Mouse (Mus musculus) retina, adult 2 months (tissue): Measurements from ENCODE around the gene Rapgef4.

ENCODE experiments used
- DNase-seq: peaks from one replicate; pipeline ENCODE4 v3.0.0-alpha.2; 2012; ENCODE audit warnings: low read depth, low spot score

Gene Rapgef4

GRCm38 (mm10) chr2:72269651-72270341 is 288.8 kb downstream of the Rapgef4 start:
- DNase-seq, result no peak

- no peak for DNase-seq
These were observed 297.3 kb downstream of the Rapgef4 start for GRCm38 (mm10) chr2:72278247-72278873.

GRCm38 (mm10) chr2:72280524-72280923 is 299.5 kb downstream of the Rapgef4 start:
- no peak for DNase-seq

GRCm38 (mm10) chr2:72281971-72282370 is 300.9 kb downstream of the Rapgef4 start:
- no peak for DNase-seq

- DNase-seq, result no peak
These were observed 301.7 kb downstream of the Rapgef4 start for GRCm38 (mm10) chr2:72282733-72283132.

- no peak for DNase-seq
These were observed 303.6 kb downstream of the Rapgef4 start for GRCm38 (mm10) chr2:72284689-72285088.

- DNase-seq, result no peak
These were observed 304.3 kb downstream of the Rapgef4 start, which contains the start of gene Map3k20 for GRCm38 (mm10) chr2:72285256-72285887. Gene Map3k20, plus strand, starts transcription at chr2:72285637.

- DNase-seq, result no peak
These were observed 305.0 kb downstream of the Rapgef4 start for GRCm38 (mm10) chr2:72285888-72286661.

- no peak for DNase-seq
These were observed 306.1 kb downstream of the Rapgef4 start for GRCm38 (mm10) chr2:72287142-72287541.

GRCm38 (mm10) chr2:72288932-72289534 is 308.0 kb downstream of the Rapgef4 start:
- no peak for DNase-seq

- no peak for DNase-seq
These were observed 310.1 kb downstream of the Rapgef4 start for GRCm38 (mm10) chr2:72291103-72291502.

- no peak for DNase-seq
These were observed 311.5 kb downstream of the Rapgef4 start for GRCm38 (mm10) chr2:72292573-72292972.

- DNase-seq, result no peak
These were observed 314.0 kb downstream of the Rapgef4 start for GRCm38 (mm10) chr2:72294994-72295393.

GRCm38 (mm10) chr2:72296984-72297715 is 316.1 kb downstream of the Rapgef4 start:
- DNase-seq, result no peak

- DNase-seq, result no peak
These were observed 316.7 kb downstream of the Rapgef4 start for GRCm38 (mm10) chr2:72297716-72298082.

GRCm38 (mm10) chr2:72298406-72298805 is 317.4 kb downstream of the Rapgef4 start:
- no peak for DNase-seq

- DNase-seq, result no peak
These were observed 320.3 kb downstream of the Rapgef4 start for GRCm38 (mm10) chr2:72301194-72301916.

GRCm38 (mm10) chr2:72305738-72306137 is 324.7 kb downstream of the Rapgef4 start:
- DNase-seq, result no peak
